ENCODE assay signal across 18 mouse cellular contexts in genomic region chr12:112330557-112330956, GRCm38 (mm10).
A peak's percentile ranks its signal among the peaks of the same experiment; 100 is the strongest.
DNase-seq lines count a peak whose midpoint lies in the region; ATAC-seq and TF ChIP-seq lines count a peak whose summit lies in the region.
"Had no signal": no experiment of that assay in that cellular context is flagged by ENCODE, and none has a peak within 500 bp of the region (broad histone marks: within the 10 kb centered on the region; RNA-seq: fewer than 3 reads in every experiment).

No protein-coding gene starts in this region.

- peak; percentile 11 for DNase-seq in hindbrain, embryonic 10.5 days (ENCODE audit: low spot score)
- DNase-seq in hindbrain, postnatal 0 days (ENCODE audit: low spot score): no peak
- DNase-seq in midbrain, postnatal 0 days (ENCODE audit: low spot score): no peak
- no peak for DNase-seq in spleen, adult 18-20 months
- no peak for DNase-seq in liver
- no peak for DNase-seq in right cerebral cortex, adult 18-20 months
- DNase-seq: cerebellum, adult 11 months; liver, embryonic 13.5 days; thymus, postnatal 36 days had no signal

- no peak for TF ChIP-seq CTCF in hindbrain, postnatal 0 days (IDR thresholded peaks at IDR 0.05; ENCODE audit: low read depth)
- no peak for TF ChIP-seq CTCF in midbrain, postnatal 0 days (IDR thresholded peaks at IDR 0.05)

- H3K4me1 ChIP-seq in hindbrain, embryonic 10.5 days (replicated peaks): peaks cover 80% of the 10 kb centered on the region
- H3K4me1 ChIP-seq in hindbrain, embryonic 16.5 days (ENCODE audit: control insufficient read depth, insufficient read depth, low read depth, low read length): peaks cover 57% of the 10 kb centered on the region
- H3K4me1 ChIP-seq in forebrain, embryonic 15.5 days: peaks cover 63% of the 10 kb centered on the region
- peaks cover 29% of the 10 kb centered on the region for H3K4me1 ChIP-seq in hindbrain, postnatal 0 days (ENCODE audit: insufficient read depth, low read length)
- H3K4me1 ChIP-seq in midbrain, postnatal 0 days (ENCODE audit: insufficient read depth, low read length): peaks cover 32% of the 10 kb centered on the region
- H3K4me1 ChIP-seq: liver, embryonic 13.5 days had no signal

- no peaks in the 10 kb centered on the region for H3K9me3 ChIP-seq in hindbrain, embryonic 10.5 days
- H3K9me3 ChIP-seq in hindbrain, embryonic 16.5 days (ENCODE audit: control insufficient read depth, low read length): no peaks in the 10 kb centered on the region
- no peaks in the 10 kb centered on the region for H3K9me3 ChIP-seq in forebrain, embryonic 15.5 days
- no peaks in the 10 kb centered on the region for H3K9me3 ChIP-seq in hindbrain, postnatal 0 days (ENCODE audit: low read length)
- H3K9me3 ChIP-seq in midbrain, postnatal 0 days (ENCODE audit: low read length): no peaks in the 10 kb centered on the region
- H3K9me3 ChIP-seq: G1E; heart, embryonic 10.5 days; intestine, embryonic 15.5 days; limb, embryonic 10.5 days; liver, embryonic 13.5 days; lung, embryonic 15.5 days had no signal

- peaks cover 69% of the 10 kb centered on the region for H3K27me3 ChIP-seq in hindbrain, embryonic 10.5 days (ENCODE audit: insufficient read depth, poor library complexity, severe bottlenecking)
- H3K27me3 ChIP-seq in hindbrain, embryonic 16.5 days (replicated peaks; ENCODE audit: control insufficient read depth, insufficient read depth, low read length): no peaks in the 10 kb centered on the region
- H3K27me3 ChIP-seq in forebrain, embryonic 15.5 days: no peaks in the 10 kb centered on the region
- H3K27me3 ChIP-seq in hindbrain, postnatal 0 days (ENCODE audit: insufficient read depth, low read length): no peaks in the 10 kb centered on the region
- H3K27me3 ChIP-seq in midbrain, postnatal 0 days (ENCODE audit: insufficient read depth, low read length): no peaks in the 10 kb centered on the region
- H3K27me3 ChIP-seq: intestine, embryonic 15.5 days; liver, embryonic 13.5 days; lung, embryonic 15.5 days had no signal

- no peak for ATAC-seq in hindbrain, embryonic 16.5 days
- no peak for ATAC-seq in forebrain, embryonic 15.5 days (replicated peaks)
- ATAC-seq in hindbrain, postnatal 0 days: no peak
- no peak for ATAC-seq in midbrain, postnatal 0 days (ENCODE audit: low FRiP score)
- ATAC-seq: CD4-positive, CD25-positive, alpha-beta regulatory T cell, adult 4 months; intestine, embryonic 15.5 days had no signal

- WGBS in hindbrain, embryonic 10.5 days: 44% methylated on average over 5 of the region's 5 CpGs
- WGBS in hindbrain, embryonic 16.5 days: 49% methylated on average over 5 of the region's 5 CpGs
- WGBS in forebrain, embryonic 15.5 days: 59% methylated on average over 5 of the region's 5 CpGs
- 55% methylated on average over 5 of the region's 5 CpGs for WGBS in hindbrain, postnatal 0 days
- WGBS in midbrain, postnatal 0 days: 53% methylated on average over 5 of the region's 5 CpGs

- no peak overlapping the region for H3K4me2 ChIP-seq in hindbrain, embryonic 16.5 days (ENCODE audit: low read length)
- H3K4me2 ChIP-seq in forebrain, embryonic 15.5 days (replicated peaks): no peak overlapping the region
- H3K4me2 ChIP-seq in hindbrain, postnatal 0 days (ENCODE audit: low read depth, low read length): no peak overlapping the region
- H3K4me2 ChIP-seq in midbrain, postnatal 0 days (ENCODE audit: low read depth, low read length, poor library complexity, severe bottlenecking): no peak overlapping the region
- H3K4me2 ChIP-seq: intestine, embryonic 15.5 days; liver, embryonic 13.5 days; lung, embryonic 15.5 days had no signal

- peak overlapping the region; percentile 89 for H3K27ac ChIP-seq in hindbrain, embryonic 10.5 days
- no peak overlapping the region; the same call in 1 of the 2 replicates for H3K27ac ChIP-seq in hindbrain, embryonic 16.5 days (ENCODE audit: low read depth, low read length)
- H3K27ac ChIP-seq in forebrain, embryonic 15.5 days (replicated peaks): peak overlapping the region; percentile 93
- H3K27ac ChIP-seq in hindbrain, postnatal 0 days: peak overlapping the region; percentile 85; the same call in 1 of the 2 replicates
- H3K27ac ChIP-seq in midbrain, postnatal 0 days (ENCODE audit: low read depth, low read length): peak overlapping the region; percentile 94
- H3K27ac ChIP-seq: heart, embryonic 10.5 days; intestine, embryonic 15.5 days; liver, embryonic 13.5 days; lung, embryonic 15.5 days had no signal

- H3K4me3 ChIP-seq in hindbrain, embryonic 10.5 days: no peak overlapping the region
- H3K4me3 ChIP-seq in hindbrain, embryonic 16.5 days (ENCODE audit: low read length): no peak overlapping the region
- H3K4me3 ChIP-seq in forebrain, embryonic 15.5 days: no peak overlapping the region
- no peak overlapping the region for H3K4me3 ChIP-seq in hindbrain, postnatal 0 days (ENCODE audit: low read length)
- H3K4me3 ChIP-seq in midbrain, postnatal 0 days (ENCODE audit: low read depth, low read length): no peak overlapping the region
- H3K4me3 ChIP-seq: heart, embryonic 10.5 days; intestine, embryonic 15.5 days; limb, embryonic 10.5 days; liver, embryonic 13.5 days; lung, embryonic 15.5 days; myocyte had no signal

- no peaks in the 10 kb centered on the region for H3K36me3 ChIP-seq in hindbrain, embryonic 10.5 days
- H3K36me3 ChIP-seq in hindbrain, embryonic 16.5 days (ENCODE audit: control insufficient read depth, insufficient read depth, low read length): no peaks in the 10 kb centered on the region
- no peaks in the 10 kb centered on the region for H3K36me3 ChIP-seq in forebrain, embryonic 15.5 days
- H3K36me3 ChIP-seq in hindbrain, postnatal 0 days (ENCODE audit: insufficient read depth, low read length): no peaks in the 10 kb centered on the region
- H3K36me3 ChIP-seq in midbrain, postnatal 0 days (ENCODE audit: insufficient read depth, low read length): no peaks in the 10 kb centered on the region
- H3K36me3 ChIP-seq: G1E; heart, embryonic 10.5 days; intestine, embryonic 15.5 days; limb, embryonic 10.5 days; liver, embryonic 13.5 days; lung, embryonic 15.5 days had no signal

- no peak overlapping the region for H3K9ac ChIP-seq in hindbrain, embryonic 16.5 days (ENCODE audit: low read depth, low read length)
- no peak overlapping the region for H3K9ac ChIP-seq in forebrain, embryonic 15.5 days (replicated peaks)
- no peak overlapping the region for H3K9ac ChIP-seq in hindbrain, postnatal 0 days (replicated peaks; ENCODE audit: low read length)
- no peak overlapping the region for H3K9ac ChIP-seq in midbrain, postnatal 0 days (replicated peaks; ENCODE audit: low read length, poor library complexity, severe bottlenecking)
- H3K9ac ChIP-seq: intestine, embryonic 15.5 days; liver, embryonic 13.5 days; lung, embryonic 15.5 days had no signal
